Mouse (Mus musculus): ENCODE results near the gene Rimkla.

The Rimkla gene

DNA sequence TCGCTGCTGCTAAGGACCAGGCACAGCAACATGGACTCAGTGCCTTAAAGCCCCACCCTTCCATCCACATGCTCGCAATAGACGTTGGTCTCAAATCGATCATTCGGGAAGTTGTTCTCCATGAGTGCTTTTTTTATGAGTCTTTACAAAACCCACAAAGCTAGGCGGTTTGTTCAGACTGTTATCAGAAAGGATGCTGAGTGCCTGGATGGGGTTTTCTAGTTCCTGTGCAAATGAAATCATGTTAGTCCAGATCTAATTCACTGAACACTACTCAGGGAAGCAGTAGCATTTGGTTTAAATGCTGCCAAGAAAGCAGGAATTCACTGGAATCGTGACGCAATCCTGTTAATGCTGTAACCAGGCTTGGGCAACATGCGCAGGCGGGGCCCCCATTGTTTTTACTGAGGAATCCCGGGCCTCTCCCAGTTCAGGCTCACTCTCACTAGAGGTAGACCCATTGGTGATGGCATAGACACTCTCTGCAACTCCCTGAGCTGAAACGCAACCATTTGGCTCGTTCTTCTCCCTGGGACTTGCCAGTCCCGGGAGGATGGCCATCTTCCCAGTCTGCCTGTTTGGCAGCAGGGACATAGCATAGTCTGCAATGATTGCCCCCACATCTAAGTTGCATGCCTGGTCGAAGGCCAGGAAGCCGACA lies 24.6 kb downstream of the Rimkla start:
- no peak for DNase-seq (ENCODE audit: low spot score in 2 of 2)

DNA sequence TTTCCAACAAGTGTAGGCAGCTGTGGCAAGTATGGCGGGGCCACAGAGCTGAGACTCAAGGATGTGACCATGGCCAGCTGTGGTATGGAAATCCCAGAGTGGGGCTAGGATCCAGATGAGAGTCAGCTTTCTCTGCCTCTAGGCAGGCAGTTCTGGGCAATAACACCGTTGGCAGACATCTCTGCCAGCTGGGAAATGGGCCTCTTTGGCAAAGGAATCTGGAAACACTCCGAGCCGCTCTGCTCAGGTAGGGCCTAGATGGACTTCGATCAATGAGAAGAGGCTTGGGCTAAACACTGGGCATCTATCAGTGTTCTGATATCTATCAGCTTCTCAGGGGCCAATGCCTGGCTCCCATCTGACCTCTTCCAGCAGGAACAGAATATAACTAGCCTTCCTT lies 26.6 kb downstream of the Rimkla start:
- DNase-seq (ENCODE audit: low spot score in 2 of 2), result no peak

DNA sequence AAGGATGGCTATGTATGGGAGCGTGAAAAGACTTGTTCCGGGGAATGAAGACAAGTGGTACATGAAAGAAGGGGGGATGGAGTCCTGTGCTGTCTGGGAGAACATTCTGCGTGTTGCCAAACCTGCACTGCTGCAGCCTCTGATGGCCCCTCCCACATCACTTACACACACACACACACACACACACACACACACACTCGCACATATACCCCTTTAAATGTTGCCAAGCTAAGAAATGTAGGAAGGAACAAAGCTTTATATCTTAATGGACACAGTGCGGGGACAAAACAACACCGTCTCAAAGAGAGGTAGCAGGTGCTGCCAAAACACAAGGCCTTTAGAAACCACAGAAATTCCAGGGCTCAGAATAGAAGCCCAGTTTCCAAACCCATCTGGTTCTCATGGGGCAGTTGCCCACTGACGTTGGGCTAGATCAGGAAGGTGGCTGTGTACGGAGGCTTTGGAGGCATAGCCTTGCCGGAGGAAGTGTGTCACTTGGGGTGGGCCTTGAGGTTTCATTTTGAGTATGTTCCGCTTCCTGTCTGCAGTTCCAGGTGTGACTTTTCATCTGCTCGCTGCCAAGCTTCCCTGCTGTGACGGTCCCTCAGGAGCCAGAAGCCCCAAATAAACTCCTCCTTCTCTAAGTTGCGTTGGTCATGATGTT lies 28.5 kb downstream of the Rimkla start:
- DNase-seq (ENCODE audit: low spot score in 2 of 2), result no peak

DNA sequence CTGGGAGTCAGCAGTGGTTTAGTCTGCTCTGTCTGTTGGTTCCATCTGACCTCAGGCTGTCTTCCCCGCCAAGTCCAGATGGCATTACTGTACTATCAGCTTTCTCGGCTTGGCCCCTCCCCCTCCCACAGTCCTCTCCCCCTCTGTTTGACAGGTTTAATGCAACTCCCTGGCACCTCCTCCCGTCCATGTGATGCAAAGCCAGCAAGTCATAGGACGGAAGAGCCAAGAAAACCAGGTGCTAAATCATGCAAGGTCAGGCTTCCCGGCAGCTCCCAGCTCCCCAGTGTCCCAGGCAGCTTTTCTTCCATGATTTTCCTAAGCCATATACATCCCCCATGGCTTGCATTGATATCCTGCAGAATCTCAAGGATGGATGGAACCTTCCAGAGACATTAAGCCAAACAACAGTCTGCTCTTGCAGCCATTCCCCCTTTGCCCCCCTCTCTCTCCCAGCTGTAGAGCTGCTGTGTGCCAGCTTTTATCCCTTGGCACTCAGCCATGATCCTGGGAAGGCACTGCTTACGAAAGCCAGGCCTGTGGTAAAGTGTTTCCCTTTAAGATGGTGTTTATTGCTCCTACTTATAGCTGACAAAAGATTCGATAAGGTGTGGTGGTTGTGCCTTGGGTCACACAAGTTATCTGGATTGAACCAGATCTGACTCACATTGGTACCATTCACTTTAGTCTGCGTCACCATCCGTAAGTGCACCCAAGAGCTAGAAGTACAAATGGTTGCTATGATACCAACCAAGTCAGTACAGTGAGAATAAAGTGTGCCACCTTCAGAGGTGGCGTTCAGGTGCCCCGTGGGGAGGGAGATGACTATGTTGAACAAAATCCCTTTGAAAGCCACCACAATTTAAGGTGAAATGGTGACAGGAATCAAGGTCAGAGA lies 29.3 kb downstream of the Rimkla start:
- peak; percentile 24 for DNase-seq (ENCODE audit: low spot score in 2 of 2)

DNA sequence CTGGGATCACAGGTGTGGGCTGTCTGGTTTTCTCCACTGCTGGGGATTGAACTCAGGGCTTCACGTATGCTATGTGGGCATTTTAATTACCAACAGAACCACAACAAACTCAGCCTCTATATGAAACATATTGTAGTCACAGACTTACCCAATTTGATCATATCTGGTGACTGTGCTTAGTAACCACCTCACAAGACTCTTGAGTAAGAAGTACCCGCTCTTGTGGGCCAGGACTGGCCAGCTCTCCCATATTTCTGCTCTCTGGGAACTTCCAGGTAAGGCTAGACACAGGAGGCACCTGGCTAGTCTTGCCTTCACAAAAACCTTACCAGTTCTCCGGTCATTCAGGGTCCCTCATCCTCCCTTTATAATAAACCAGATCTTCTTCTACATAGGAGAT lies 30.0 kb downstream of the Rimkla start:
- DNase-seq (ENCODE audit: low spot score in 2 of 2), result no peak

DNA sequence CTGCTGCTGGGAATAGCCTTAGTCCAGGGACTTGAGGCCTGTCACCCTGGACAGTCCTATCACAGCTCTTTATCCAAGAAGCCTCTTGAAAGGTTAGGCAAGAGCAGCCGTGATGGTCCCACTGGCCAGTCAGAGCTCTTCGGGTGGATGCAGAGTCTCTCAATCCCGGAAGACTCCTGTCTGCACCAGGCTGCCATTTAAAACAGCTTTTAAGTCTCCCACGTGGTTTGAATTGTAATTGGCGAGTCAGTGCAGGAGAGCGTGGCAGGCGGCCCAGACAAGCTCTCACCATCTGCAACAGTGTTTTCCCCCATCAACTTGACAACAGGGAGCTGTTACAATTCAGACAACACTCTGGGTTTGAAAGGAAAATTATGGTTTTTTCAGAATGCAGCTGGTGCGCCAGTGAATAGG lies 31.7 kb downstream of the Rimkla start:
- peak; percentile 74 to 79 for DNase-seq (ENCODE audit: low spot score in 2 of 2)

DNA sequence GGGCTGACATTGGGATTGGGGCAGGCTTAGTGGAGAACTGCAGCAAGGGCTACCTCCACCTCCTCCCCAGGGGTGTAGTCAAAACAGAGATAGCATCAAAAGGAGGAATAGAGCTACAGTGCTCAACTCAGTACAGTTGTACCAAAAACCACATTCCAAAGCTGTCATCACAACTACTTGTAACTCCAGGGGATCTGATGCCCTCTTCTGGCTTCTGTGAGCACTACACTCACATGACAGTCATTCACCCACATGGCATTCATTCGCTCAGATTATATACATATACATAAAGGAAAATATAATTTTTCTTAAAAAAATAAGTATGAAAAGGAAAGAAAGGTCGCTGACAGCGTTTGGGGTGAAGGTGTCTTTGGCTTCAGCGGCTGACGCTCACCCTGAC lies 32.1 kb downstream of the Rimkla start:
- peak; percentile 37 to 39 for DNase-seq (ENCODE audit: low spot score in 2 of 2)

GRCm38 (mm10) chr4:119453533-119453932 lies 38.9 kb downstream of the Rimkla start:
- no peak for DNase-seq (ENCODE audit: low spot score in 2 of 2)

DNA sequence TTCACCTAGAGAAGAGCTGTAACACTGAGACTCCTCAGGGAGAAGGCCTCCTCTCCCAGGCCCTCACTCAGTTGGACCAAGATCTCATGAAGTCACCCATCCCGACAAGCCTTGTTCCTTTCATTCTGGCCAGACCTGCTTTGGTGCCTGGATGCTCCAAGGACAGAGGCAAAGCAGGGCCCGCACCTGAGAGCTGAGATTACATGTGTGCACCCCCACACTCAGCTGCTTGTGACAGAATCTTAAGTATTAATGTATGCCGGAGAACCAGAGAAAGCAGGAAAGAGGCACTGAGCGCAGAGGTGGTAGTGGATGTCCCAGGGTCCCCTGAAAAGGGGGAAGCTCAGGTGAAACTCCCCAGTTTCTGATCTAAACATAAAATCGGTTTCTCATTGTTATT lies 39.3 kb downstream of the Rimkla start:
- no peak for DNase-seq (ENCODE audit: low spot score in 2 of 2)

GRCm38 (mm10) chr4:119450436-119450835 lies 42.0 kb downstream of the Rimkla start:
- DNase-seq (ENCODE audit: low spot score in 2 of 2), result no peak

GRCm38 (mm10) chr4:119447786-119448185 lies 44.6 kb downstream of the Rimkla start:
- DNase-seq (ENCODE audit: low spot score in 2 of 2), result no peak

DNA sequence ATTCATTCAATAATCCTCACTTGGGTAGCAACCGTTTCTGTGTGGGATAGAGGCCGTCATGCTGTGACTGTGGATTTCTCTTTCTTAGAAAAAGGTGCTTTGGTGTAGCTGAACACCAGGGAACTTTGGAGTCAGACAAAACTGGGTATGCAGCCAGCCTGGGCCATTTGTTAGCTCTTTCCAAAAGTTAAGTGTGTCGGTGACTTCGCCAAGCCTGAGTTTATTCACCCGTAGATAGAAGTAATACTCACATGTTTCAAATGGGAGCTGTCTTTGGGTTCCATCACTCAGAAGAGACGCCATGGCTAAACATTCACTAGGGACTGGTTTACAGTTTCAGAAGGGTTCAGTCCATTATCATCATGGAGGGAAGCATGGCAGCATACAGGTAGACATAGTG lies 45.2 kb downstream of the Rimkla start:
- DNase-seq (ENCODE audit: low spot score in 2 of 2), result no peak

DNA sequence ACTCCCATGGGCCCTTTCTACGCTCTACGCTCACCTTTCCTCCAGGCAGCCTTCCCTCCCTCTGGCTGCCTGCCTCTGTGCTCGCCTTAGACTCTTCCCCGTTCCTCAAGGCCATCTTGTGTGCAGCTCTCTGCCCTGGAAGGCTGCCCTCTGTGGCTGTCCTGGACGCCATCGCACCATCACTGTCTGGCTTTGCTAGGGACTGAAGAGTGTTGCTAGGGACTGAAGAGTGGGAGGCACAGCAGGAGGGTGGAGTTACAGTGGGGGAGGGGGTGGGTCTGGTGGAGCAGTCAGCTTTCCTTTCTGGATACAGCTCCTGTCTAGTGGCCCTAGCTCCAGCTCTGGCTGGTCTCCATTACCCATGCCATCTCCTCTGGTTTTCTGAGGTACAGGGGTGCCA lies 49.9 kb downstream of the Rimkla start:
- DNase-seq (ENCODE audit: low spot score in 2 of 2), result no peak

DNA sequence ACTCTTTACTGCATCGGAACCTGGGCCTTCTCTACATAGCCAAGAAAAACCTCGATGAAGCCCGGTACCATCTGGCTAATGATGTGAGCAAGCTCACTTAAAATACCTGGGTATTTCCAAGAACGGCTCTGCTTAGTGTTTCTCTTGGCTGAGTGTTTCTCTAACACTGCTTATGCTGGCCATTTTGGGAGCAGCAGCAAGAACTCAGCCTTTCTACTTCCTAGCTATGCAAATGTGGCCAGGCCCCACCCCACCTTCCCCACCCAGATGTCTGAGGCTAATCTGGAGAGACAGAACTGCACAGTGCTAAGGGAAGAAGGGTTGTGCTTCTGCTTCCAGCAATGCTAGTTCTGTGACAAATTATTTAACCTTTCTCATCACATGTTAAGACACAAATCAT lies 50.6 kb downstream of the Rimkla start:
- no peak for DNase-seq (ENCODE audit: low spot score in 2 of 2)

DNA sequence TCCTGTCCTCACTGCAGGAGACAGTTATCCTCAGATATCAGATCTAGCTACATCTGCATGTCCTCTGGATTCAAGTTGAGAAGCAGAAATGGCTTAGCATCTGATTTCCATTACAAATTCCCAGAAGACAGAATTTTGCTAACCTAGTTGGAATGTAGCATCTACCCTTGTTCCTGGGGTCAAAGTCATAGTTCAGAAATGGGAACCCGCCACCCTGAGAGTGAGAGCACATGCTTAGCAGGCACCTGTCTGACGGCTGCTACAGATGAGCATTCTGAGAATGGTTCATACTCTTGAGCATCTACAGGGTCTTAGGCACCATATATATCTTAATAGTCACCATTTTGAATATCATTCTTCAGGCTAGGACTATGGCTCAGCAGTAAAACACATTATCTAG lies 54.5 kb downstream of the Rimkla start:
- DNase-seq (ENCODE audit: low spot score in 2 of 2), result no peak

DNA sequence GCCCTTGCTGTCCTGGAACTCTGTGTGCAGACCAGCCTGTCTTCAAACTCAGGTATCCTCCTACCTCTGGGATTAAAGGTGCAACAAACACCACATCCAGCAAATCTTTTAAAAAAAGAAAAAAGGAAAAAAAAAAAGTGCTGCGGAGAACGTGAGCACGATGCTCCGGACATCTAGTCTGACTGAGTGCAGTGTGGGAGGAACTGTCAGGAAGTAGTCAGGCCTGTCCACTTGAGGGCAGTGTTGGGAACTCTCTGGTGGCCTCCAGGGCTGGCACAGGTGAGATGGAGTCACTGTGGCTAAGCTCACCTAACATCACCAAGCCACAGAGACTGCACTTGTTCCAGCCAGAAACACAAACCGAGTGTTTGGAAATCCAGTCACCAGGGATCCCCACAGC lies 61.8 kb downstream of the Rimkla start:
- DNase-seq (ENCODE audit: low spot score in 2 of 2), result no peak

GRCm38 (mm10) chr4:119427680-119428079 lies 64.7 kb downstream of the Rimkla start:
- DNase-seq (ENCODE audit: low spot score in 2 of 2), result no peak

DNA sequence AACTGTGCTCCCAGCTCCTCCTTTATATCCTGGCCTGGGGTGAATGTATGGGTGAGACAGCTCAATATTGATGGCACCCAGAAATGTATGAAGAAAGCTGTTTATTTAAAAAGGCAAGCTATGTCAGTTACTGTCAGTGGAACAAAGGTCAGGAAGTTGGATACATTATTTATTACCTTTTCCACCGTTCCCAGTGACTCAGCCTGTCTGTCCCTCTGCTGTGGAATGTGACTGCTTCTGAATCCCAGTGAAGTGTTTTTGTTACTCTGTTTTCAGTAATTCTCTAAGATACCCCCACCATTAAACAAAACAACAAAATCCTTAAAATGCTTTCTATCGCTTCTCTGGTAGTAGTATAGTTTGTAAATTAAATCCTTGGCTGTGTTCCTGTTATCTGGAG lies 66.8 kb downstream of the Rimkla start:
- no peak for DNase-seq (ENCODE audit: low spot score in 2 of 2)

DNA sequence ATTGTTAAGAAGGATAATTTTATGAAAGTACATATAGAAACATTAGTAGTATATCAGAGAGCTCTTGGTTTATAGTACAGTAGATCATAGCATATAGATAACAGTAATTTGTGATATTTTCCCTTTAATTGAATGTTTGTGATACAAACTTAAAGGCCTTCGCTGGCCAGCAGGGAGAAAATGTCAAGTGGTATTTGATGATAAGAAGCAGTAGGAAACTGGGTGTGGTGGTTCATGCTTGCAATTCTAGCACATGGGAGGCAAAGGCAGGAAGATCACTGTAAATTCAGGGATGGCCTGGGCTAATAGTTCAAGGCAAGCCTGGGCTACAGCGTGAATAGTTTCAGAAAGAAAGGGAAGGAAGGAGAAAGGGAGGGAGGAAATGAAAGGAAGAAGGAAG lies 67.4 kb downstream of the Rimkla start:
- no peak for DNase-seq (ENCODE audit: low spot score in 2 of 2)

DNA sequence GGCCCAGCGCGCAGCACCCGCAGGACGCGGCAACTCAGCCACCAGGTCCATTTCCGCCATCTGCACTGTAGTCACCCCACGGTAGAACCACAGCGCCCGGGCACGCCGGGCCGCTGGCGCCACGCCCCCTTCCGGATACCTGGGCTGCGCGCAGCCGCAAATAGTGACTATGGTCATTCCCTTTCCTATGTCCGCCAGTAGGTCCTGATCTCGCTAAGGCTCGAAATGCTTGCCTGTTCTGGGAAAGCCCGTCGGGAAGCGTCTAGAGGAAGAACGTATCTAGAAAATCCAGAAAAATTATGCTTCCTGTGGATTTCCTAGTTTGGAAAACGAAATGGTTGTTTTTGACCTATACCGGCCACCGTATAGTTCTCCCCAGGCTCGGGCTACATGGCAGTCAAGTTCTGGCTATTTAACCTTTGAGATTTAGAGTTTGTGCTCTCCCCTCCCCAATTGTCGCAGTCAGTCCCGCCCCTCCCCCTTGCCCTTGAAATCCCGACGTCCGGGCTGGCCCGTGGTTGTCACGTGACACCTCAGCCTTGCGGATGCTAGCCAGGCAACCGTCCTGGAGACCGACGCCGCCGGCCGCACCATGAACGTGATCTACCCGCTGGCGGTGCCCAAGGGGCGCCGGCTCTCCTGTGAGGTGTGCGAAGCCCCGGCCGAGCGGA lies 70.0 kb downstream of the Rimkla start, which contains the start of the genes Ppcs and Zmynd12:
Ppcs (minus strand) TSS at position 127 of the 671 bp plus-strand sequence.
Zmynd12 (plus strand) TSS at position 521 of the 671 bp plus-strand sequence.
- DNase-seq (ENCODE audit: low spot score in 2 of 2), result peak; percentile 73 to 80

- no peak for DNase-seq (ENCODE audit: low spot score in 2 of 2)
Measured at GRCm38 (mm10) chr4:119421921-119422293, 70.5 kb downstream of the Rimkla start.

DNA sequence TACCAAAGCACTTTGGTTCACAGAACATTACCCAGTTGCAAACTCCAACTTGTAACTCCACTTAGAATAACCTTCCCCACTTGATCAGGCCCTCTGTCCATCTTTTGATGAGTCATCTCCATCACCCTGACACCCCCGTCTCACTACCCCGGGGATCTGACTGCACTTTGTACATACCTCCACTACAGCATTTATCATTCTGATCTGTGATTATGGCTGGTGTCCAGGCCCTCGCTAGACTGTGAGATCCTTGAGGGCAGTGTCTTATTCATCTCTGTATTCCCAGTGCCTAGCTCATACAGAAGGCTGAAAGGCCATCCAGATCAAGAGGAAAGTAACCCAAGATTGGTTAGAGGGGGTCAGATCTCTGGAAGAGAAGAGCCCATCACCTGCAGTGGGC lies 71.2 kb downstream of the Rimkla start:
- DNase-seq (ENCODE audit: low spot score in 2 of 2), result no peak
